Mouse (Mus musculus): ENCODE data around the gene Camta2. TPM values are rescaled to one million over a fixed set of nuclear protein-coding genes. Genes with fewer than 3 reads are reported as not detected.

The Camta2 gene
- 16.9 and 19.5 TPM in 2 replicates for polyA plus RNA-seq (2015; fragmentation: Nextera tagmentation; extraction: Ambion mirVana)

DNA sequence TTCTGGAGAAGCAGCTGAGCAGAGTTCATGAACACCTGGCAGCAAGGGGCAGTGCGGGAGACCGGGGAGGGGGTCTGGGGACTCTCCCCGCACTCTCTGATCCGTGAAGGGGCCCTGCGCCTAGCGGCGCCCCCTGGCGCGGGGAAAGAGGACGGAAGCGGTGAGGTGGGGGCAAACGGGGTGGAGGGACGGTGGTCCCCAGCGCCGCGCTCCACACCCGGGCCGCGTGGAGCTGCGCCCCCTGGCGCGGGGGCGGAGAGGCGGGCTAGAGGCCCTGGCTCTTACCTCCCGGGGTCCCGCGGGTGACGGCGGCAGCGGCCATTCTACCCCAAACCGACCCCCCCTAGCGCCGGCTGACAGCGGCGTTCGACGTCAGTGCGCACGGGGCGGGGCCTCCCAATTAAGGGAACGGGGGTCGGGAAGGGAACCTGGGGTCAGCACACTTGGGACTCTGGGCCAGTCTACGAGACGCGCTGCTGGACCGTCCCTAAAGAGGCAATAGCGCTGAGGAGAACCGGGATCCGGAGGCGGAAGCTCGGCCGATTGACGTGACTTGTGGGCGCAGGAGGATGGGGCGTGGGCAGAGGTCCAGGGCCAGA, at the start of gene Camta2:
TSS of gene Camta2 (minus strand) at position 505 of the 599 bp plus-strand sequence.
- peaks cover 28% of the 10 kb centered on the region for H3K4me1 ChIP-seq (replicated peaks)
- peak; percentile 84 for ATAC-seq (ENCODE audit: low read depth)
- H3K36me3 ChIP-seq: peaks cover 35% of the 10 kb centered on the region
- no peaks in the 10 kb centered on the region for H3K27me3 ChIP-seq
- H3K9me3 ChIP-seq: no peaks in the 10 kb centered on the region
- under 1% methylated on average over 55 of the region's 55 CpGs for WGBS
- peak within 1 kb of the TSS; percentile 72 for H3K4me2 ChIP-seq
- peak within 1 kb of the TSS; percentile 90 for H3K9ac ChIP-seq
- H3K27ac ChIP-seq (replicated peaks): peak within 1 kb of the TSS; percentile 83
- H3K4me3 ChIP-seq: peak within 1 kb of the TSS; percentile 85

- Histone ChIP-seq H3K9ac (no peak overlapping the region), H3K36me3 (peaks cover 15% of the 10 kb centered on the region), H3K4me2 (no peak overlapping the region), H3K4me1 (replicated peaks) (no peaks in the 10 kb centered on the region), H3K4me3 (no peak overlapping the region), H3K9me3 (no peaks in the 10 kb centered on the region), H3K27ac (replicated peaks) (no peak overlapping the region), H3K27me3 (no peaks in the 10 kb centered on the region)
- no peak for ATAC-seq (ENCODE audit: low read depth)
- 74% methylated on average over 5 of the region's 5 CpGs for WGBS
Measured at GRCm38 (mm10) chr11:70733256-70733655, 45.4 kb upstream of the Camta2 start.

DNA sequence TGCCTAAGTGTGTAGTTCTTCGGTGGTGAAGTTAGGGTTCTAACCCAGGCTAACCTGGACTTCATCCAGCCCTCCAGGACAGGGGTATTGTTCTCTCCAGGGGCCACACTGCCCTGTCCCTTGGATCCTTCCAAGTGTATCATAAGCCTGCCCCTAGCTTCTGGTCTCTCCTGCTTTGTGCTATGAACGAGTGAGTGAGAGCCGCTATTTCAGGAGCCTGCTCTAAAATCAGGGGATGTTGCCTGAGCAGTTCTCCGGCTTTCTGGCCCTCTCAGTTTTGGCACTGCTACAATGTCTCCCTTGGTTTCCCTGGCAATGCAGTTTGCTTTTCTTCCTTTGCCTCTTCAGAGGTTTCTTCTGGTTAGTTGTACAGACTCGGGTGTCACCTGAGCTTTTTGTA, 43.3 kb upstream of the Camta2 start:
- 72% methylated on average over 5 of the region's 5 CpGs for WGBS
- Histone ChIP-seq H3K4me3 (no peak overlapping the region), H3K4me2 (no peak overlapping the region), H3K9me3 (no peaks in the 10 kb centered on the region), H3K9ac (no peak overlapping the region), H3K27ac (replicated peaks) (peak overlapping the region; percentile 46; the same call in 1 of the 2 replicates), H3K27me3 (no peaks in the 10 kb centered on the region), H3K4me1 (replicated peaks) (no peaks in the 10 kb centered on the region), H3K36me3 (peaks cover 36% of the 10 kb centered on the region)
- no peak for ATAC-seq (ENCODE audit: low read depth)

- Histone ChIP-seq H3K9me3 (no peaks in the 10 kb centered on the region), H3K9ac (no peak overlapping the region), H3K4me3 (no peak overlapping the region), H3K36me3 (peaks cover 42% of the 10 kb centered on the region), H3K27ac (replicated peaks) (peak overlapping the region; percentile 46), H3K4me1 (replicated peaks) (no peaks in the 10 kb centered on the region), H3K4me2 (no peak overlapping the region), H3K27me3 (no peaks in the 10 kb centered on the region)
- no peak for ATAC-seq (ENCODE audit: low read depth)
- 85% methylated on average over 9 of the region's 9 CpGs for WGBS
Measured at GRCm38 (mm10) chr11:70730427-70731038, 42.6 kb upstream of the Camta2 start.

DNA sequence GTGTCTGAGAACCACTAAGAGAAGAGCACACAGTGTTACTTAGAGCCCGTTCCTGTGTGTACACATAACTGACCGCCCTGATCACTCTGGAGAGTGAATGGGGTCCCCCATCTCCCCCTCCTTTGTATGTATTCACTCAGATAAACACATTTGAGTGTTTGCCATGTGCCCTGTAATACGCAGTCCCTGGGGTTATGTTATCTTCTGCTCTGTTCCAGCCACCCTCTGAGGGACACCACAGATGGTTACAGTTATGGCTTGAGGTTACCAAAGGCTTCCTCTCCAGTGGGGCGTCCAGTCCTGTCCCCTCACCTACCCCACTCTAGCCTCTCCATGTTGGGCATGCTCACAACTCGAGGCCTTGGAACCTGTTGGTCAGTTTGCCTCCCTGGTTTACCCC, 39.5 kb upstream of the Camta2 start:
- Histone ChIP-seq H3K27ac (replicated peaks) (no peak overlapping the region), H3K4me1 (replicated peaks) (no peaks in the 10 kb centered on the region), H3K9me3 (no peaks in the 10 kb centered on the region), H3K9ac (no peak overlapping the region), H3K4me3 (no peak overlapping the region), H3K36me3 (peaks cover 72% of the 10 kb centered on the region), H3K27me3 (no peaks in the 10 kb centered on the region), H3K4me2 (no peak overlapping the region)
- no peak for ATAC-seq (ENCODE audit: low read depth)
- 92% methylated on average over 5 of the region's 5 CpGs for WGBS

DNA sequence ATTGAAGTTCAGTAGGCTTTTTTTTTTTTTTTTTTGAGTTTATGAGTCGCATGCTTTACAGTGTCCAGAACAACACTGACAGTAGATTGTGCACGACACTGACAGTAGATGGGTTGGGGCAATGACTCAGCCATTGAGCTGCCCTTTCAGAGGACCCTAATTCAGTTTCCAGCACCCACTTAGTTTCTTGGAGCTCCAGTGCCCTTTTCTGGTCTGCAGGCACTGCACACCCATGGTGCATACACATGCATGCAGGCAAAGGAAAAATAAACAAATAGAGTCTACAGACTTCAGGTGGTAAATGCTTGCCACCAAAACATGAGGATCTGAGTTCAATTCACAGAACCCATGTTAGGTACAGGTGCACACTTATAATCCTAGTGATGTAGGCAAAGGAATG, 38.7 kb upstream of the Camta2 start:
- no peak overlapping the region for H3K4me2 ChIP-seq
- H3K4me1 ChIP-seq (replicated peaks): no peaks in the 10 kb centered on the region
- H3K4me3 ChIP-seq: no peak overlapping the region
- no peak overlapping the region for H3K27ac ChIP-seq (replicated peaks)
- no peak overlapping the region for H3K9ac ChIP-seq
- H3K9me3 ChIP-seq: no peaks in the 10 kb centered on the region
- H3K27me3 ChIP-seq: no peaks in the 10 kb centered on the region
- H3K36me3 ChIP-seq: peaks cover 77% of the 10 kb centered on the region
- WGBS: 98% methylated on average over 2 of the region's 2 CpGs
- no peak for ATAC-seq (ENCODE audit: low read depth)

GRCm38 (mm10) chr11:70724706-70725105, 36.8 kb upstream of the Camta2 start:
- no peaks in the 10 kb centered on the region for H3K27me3 ChIP-seq
- ATAC-seq (ENCODE audit: low read depth): no peak
- H3K36me3 ChIP-seq: peaks cover 90% of the 10 kb centered on the region
- H3K9ac ChIP-seq: no peak overlapping the region
- no peaks in the 10 kb centered on the region for H3K9me3 ChIP-seq
- H3K4me2 ChIP-seq: no peak overlapping the region
- no peak overlapping the region for H3K27ac ChIP-seq (replicated peaks)
- H3K4me1 ChIP-seq (replicated peaks): no peaks in the 10 kb centered on the region
- no peak overlapping the region for H3K4me3 ChIP-seq
- WGBS: 94% methylated on average over 9 of the region's 9 CpGs

DNA sequence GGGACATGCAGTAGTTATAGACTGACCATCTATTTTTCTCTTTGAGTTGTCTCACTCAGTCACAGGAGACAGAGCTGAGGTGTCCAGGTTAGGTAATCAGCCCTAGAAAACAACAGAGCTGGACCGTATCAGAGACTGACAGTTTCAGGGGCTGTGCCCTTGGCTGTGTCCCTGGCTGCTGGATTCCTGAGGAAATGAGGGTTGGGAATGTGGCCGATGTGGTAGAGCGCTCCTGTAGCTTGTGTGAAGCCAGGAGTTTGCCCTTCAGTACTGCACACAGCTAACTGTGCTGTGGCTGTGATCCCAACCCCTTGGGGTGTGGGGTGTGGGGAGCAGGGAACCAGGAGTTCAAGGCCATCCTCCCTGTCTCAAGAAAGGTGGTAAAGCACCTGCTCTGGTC, 33.2 kb upstream of the Camta2 start:
- peaks cover 95% of the 10 kb centered on the region for H3K36me3 ChIP-seq
- no peak overlapping the region for H3K9ac ChIP-seq
- WGBS: 95% methylated on average over 3 of the region's 3 CpGs
- no peak overlapping the region for H3K27ac ChIP-seq (replicated peaks)
- no peaks in the 10 kb centered on the region for H3K9me3 ChIP-seq
- no peak for ATAC-seq (ENCODE audit: low read depth)
- H3K27me3 ChIP-seq: no peaks in the 10 kb centered on the region
- no peak overlapping the region for H3K4me2 ChIP-seq
- no peak overlapping the region for H3K4me3 ChIP-seq
- H3K4me1 ChIP-seq (replicated peaks): no peaks in the 10 kb centered on the region

GRCm38 (mm10) chr11:70720567-70720966, 32.7 kb upstream of the Camta2 start:
- H3K4me1 ChIP-seq (replicated peaks): no peaks in the 10 kb centered on the region
- H3K9me3 ChIP-seq: no peaks in the 10 kb centered on the region
- H3K27ac ChIP-seq (replicated peaks): no peak overlapping the region
- no peak overlapping the region for H3K9ac ChIP-seq
- ATAC-seq (ENCODE audit: low read depth): no peak
- no peak overlapping the region for H3K4me2 ChIP-seq
- H3K36me3 ChIP-seq: peaks cover 93% of the 10 kb centered on the region
- H3K4me3 ChIP-seq: no peak overlapping the region
- WGBS: 90% methylated on average over 3 of the region's 3 CpGs
- no peaks in the 10 kb centered on the region for H3K27me3 ChIP-seq

DNA sequence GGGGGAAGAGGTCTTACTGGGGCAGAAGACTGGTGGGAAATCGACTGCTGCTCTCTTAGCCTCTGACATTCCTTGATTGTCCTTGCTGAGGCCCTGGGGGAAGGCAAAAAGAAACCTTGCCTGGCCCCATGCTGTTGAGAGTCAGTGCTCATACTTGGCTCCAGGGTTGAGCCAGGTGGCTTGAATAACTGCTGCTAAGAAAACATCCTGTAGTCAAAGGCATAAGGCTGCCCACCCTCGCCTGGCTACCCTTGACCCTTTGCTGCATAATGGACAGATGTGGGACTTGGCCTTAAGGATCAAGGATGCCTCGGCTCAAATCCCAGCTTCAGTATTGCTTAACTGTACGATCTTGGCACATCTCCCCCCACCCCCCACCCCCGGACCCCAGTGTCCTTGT, 30.6 kb upstream of the Camta2 start:
- Histone ChIP-seq H3K9ac (no peak overlapping the region), H3K4me3 (no peak overlapping the region), H3K27ac (replicated peaks) (no peak overlapping the region), H3K36me3 (peaks cover 79% of the 10 kb centered on the region), H3K9me3 (no peaks in the 10 kb centered on the region), H3K27me3 (no peaks in the 10 kb centered on the region), H3K4me1 (replicated peaks) (no peaks in the 10 kb centered on the region), H3K4me2 (no peak overlapping the region)
- 91% methylated on average over 5 of the region's 5 CpGs for WGBS
- ATAC-seq (ENCODE audit: low read depth): no peak

DNA sequence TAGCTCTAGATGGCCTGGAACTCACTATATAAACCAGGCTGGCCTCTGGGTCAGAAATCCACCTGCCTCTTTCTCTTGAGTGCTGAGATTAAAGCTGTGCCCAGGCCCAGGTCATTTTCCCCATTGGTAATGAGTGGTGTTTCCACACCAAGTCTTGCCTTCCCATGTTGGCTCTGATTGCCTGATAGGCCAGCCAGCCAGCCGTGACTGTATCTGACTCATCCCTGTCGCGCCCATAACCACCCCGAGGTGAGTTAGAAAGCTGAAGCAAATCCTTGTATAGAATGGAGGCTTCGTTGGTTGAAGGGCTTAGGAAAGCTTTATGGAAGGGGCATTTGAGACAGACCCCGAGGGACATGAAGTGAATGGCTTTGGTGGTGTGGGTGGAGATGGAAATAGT, 27.9 kb upstream of the Camta2 start:
- Histone ChIP-seq H3K27ac (replicated peaks) (no peak overlapping the region), H3K36me3 (peaks cover 80% of the 10 kb centered on the region), H3K4me2 (no peak overlapping the region), H3K9ac (no peak overlapping the region), H3K4me1 (replicated peaks) (no peaks in the 10 kb centered on the region), H3K27me3 (no peaks in the 10 kb centered on the region), H3K4me3 (no peak overlapping the region), H3K9me3 (no peaks in the 10 kb centered on the region)
- 93% methylated on average over 6 of the region's 6 CpGs for WGBS
- ATAC-seq (ENCODE audit: low read depth): no peak

GRCm38 (mm10) chr11:70713222-70713621, 25.3 kb upstream of the Camta2 start:
- no peak for ATAC-seq (ENCODE audit: low read depth)
- H3K36me3 ChIP-seq: peaks cover 79% of the 10 kb centered on the region
- no peak overlapping the region for H3K27ac ChIP-seq (replicated peaks)
- 87% methylated on average over 6 of the region's 6 CpGs for WGBS
- H3K27me3 ChIP-seq: no peaks in the 10 kb centered on the region
- H3K9me3 ChIP-seq: no peaks in the 10 kb centered on the region
- H3K9ac ChIP-seq: no peak overlapping the region
- H3K4me1 ChIP-seq (replicated peaks): no peaks in the 10 kb centered on the region
- H3K4me3 ChIP-seq: no peak overlapping the region
- H3K4me2 ChIP-seq: no peak overlapping the region

DNA sequence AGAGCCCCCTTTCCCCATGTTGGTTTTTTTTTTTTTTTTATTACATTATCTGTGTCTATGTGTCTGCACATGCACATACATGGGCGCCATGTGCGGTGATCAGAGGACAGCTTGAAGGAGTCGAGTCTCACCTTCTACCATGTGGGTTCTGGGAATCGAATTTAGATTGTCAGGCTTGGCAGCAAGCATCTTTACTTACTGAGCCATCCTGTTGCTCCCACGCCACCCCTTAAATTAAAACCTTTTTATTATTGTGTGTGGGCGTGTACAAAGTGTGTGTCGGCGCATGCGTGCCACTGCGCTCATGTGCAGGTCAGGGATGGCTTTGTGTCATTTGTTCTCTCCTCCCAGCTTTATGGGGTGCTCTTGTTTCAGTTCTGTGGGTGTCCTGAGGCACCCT, 23.1 kb upstream of the Camta2 start:
- WGBS: 96% methylated on average over 10 of the region's 10 CpGs
- no peak overlapping the region for H3K27ac ChIP-seq (replicated peaks)
- H3K36me3 ChIP-seq: peaks cover 79% of the 10 kb centered on the region
- H3K4me3 ChIP-seq: no peak overlapping the region
- H3K9me3 ChIP-seq: no peaks in the 10 kb centered on the region
- ATAC-seq (ENCODE audit: low read depth): no peak
- H3K27me3 ChIP-seq: no peaks in the 10 kb centered on the region
- H3K9ac ChIP-seq: no peak overlapping the region
- H3K4me1 ChIP-seq (replicated peaks): no peaks in the 10 kb centered on the region
- no peak overlapping the region for H3K4me2 ChIP-seq

Measured in neural tube, embryonic 13.5 days (tissue).